Mouse (Mus musculus) kidney, adult 18-20 months (tissue): ENCODE results near the gene Celf5.
"Not testable (repeated sequence)": the region's sequence is repeated elsewhere in the genome, so short reads cannot be mapped to it uniquely, and the experiment has no call there.

Experiments
- DNase-seq: peaks from one replicate; pipeline ENCODE4 v3.0.0; 2021

Gene Celf5

GRCm38 (mm10) chr10:81450641-81451364 lies 31.7 kb downstream of the Celf5 start:
- no peak for DNase-seq

- DNase-seq, result peak; percentile 87
Measured at GRCm38 (mm10) chr10:81450140-81450539, 32.4 kb downstream of the Celf5 start.

GRCm38 (mm10) chr10:81445516-81445915 lies 37.0 kb downstream of the Celf5 start:
- not testable (repeated sequence) for DNase-seq

GRCm38 (mm10) chr10:81441019-81441418 lies 41.5 kb downstream of the Celf5 start:
- DNase-seq, result no peak

GRCm38 (mm10) chr10:81435436-81435835 lies 47.1 kb downstream of the Celf5 start:
- peak; percentile 91 for DNase-seq

- peak; percentile 21 for DNase-seq
Measured at GRCm38 (mm10) chr10:81434361-81435263, 47.9 kb downstream of the Celf5 start.

GRCm38 (mm10) chr10:81433541-81434289 lies 48.8 kb downstream of the Celf5 start:
- peak; percentile 31 for DNase-seq

GRCm38 (mm10) chr10:81432868-81433262 lies 49.6 kb downstream of the Celf5 start:
- DNase-seq, result peak; percentile 91

GRCm38 (mm10) chr10:81432169-81432867 lies 50.2 kb downstream of the Celf5 start:
- DNase-seq, result peak; percentile 40

GRCm38 (mm10) chr10:81431526-81432168 lies 50.9 kb downstream of the Celf5 start:
- peak; percentile 87 for DNase-seq

- DNase-seq, result peak; percentile 79
Measured at GRCm38 (mm10) chr10:81430831-81431525, 51.5 kb downstream of the Celf5 start.

GRCm38 (mm10) chr10:81430141-81430830 lies 52.2 kb downstream of the Celf5 start:
- peak; percentile 87 for DNase-seq

GRCm38 (mm10) chr10:81429605-81430061 lies 52.9 kb downstream of the Celf5 start:
- DNase-seq, result peak; percentile 95

- no peak for DNase-seq
Measured at GRCm38 (mm10) chr10:81429092-81429491, 53.4 kb downstream of the Celf5 start.

- DNase-seq, result no peak
Measured at GRCm38 (mm10) chr10:81428507-81428870, 54.0 kb downstream of the Celf5 start.

- peak; percentile 5 for DNase-seq
Measured at GRCm38 (mm10) chr10:81427804-81428506, 54.6 kb downstream of the Celf5 start.

- DNase-seq, result no peak
Measured at GRCm38 (mm10) chr10:81427327-81427726, 55.2 kb downstream of the Celf5 start.

GRCm38 (mm10) chr10:81426897-81427296 lies 55.6 kb downstream of the Celf5 start:
- DNase-seq, result peak; percentile 82

GRCm38 (mm10) chr10:81426081-81426671 lies 56.3 kb downstream of the Celf5 start:
- DNase-seq, result peak; percentile 43
